Mouse (Mus musculus) lung, postnatal 0 days (tissue): Measurements from ENCODE around the gene Zbtb7b. TPM values are rescaled to one million over a fixed set of nuclear protein-coding genes. Genes with fewer than 3 reads are reported as not detected.
A peak's percentile ranks its signal among the peaks of the same experiment; 100 is the strongest.

Source experiments
- ATAC-seq: fragments of 200-750 bp; cut with Nextera tagmentation; 2 replicates; pipeline ENCODE4 v1.8.0; 2017; ENCODE audit warnings: moderate library complexity
- DNase-seq: peaks from one replicate; pipeline ENCODE4 v3.0.0-alpha.2; 2016; ENCODE audit warnings: low spot score
- H3K27ac ChIP-seq: fragments of 300-500 bp; sonication (generic); 2 replicates; pipeline ENCODE4 v1.5.1; 2014; ENCODE audit warnings: antibody characterized with exemption, mild to moderate bottlenecking, low read length, mixed read lengths
- H3K27me3 ChIP-seq: fragments of 300-500 bp; sonication (generic); replicated peaks from 2 replicates; pipeline ENCODE4 v1.6.1; 2014; ENCODE audit warnings: low read length, mixed read lengths; ENCODE audit not compliant: insufficient read depth
- H3K36me3 ChIP-seq: fragments of 300-500 bp; sonication (generic); 2 replicates; pipeline ENCODE4 v1.6.1; 2014; ENCODE audit warnings: low read length, mixed read lengths; ENCODE audit not compliant: insufficient read depth
- H3K4me1 ChIP-seq: fragments of 300-500 bp; sonication (generic); 2 replicates; pipeline ENCODE4 v1.6.1; 2014; ENCODE audit warnings: antibody characterized with exemption, low read depth, low read length, mixed read lengths; ENCODE audit not compliant: insufficient read depth
- H3K4me2 ChIP-seq: fragments of 300-500 bp; sonication (generic); replicated peaks from 2 replicates; pipeline ENCODE4 v1.6.1; 2014; ENCODE audit warnings: low read depth, mild to moderate bottlenecking, low read length, moderate library complexity, mixed read lengths
- H3K4me3 ChIP-seq: fragments of 300-500 bp; sonication (generic); 2 replicates; pipeline ENCODE4 v1.5.1; 2014; ENCODE audit warnings: low read depth, low read length
- H3K9ac ChIP-seq: fragments of 300-500 bp; sonication (generic); replicated peaks from 2 replicates; pipeline ENCODE4 v1.6.1; 2014; ENCODE audit warnings: low read depth, mild to moderate bottlenecking
- H3K9me3 ChIP-seq: fragments of 300-500 bp; sonication (generic); 2 replicates; pipeline ENCODE4 v1.6.1; 2016; ENCODE audit warnings: low read length, mixed read lengths
- CTCF ChIP-seq: IDR thresholded peaks from 2 replicates; pipeline ENCODE4 v1.5.1; 2016; ENCODE audit warnings: antibody characterized with exemption, mild to moderate bottlenecking
- EP300 ChIP-seq: IDR thresholded peaks from 2 replicates; pipeline ENCODE4 v1.6.1; 2016; ENCODE audit warnings: antibody characterized with exemption, mild to moderate bottlenecking, control low read depth
- WGBS: fragments of 180-500 bp; shearing (Covaris S2); extraction: QIAGEN DNeasy Blood & Tissue Kit; methylation state at CpG from one replicate; pipeline ENCODE4 v1.1.7; 2014; 5-methylcytosine and 5-hydroxymethylcytosine counted together
- polyA plus RNA-seq: library from polyadenylated mRNA; unstranded; fragments of >200 nt; fragmentation: Nextera tagmentation; extraction: Ambion mirVana; gene quantifications from 2 replicates; pipeline ENCODE4 v1.2.1, GENCODE M21; 2015

Gene Zbtb7b
- polyA plus RNA-seq, 1 experiment from 2014 or later: 7.3 TPM

- H3K36me3 ChIP-seq: peaks cover 25% of the 10 kb centered on the region
- TF ChIP-seq EP300 (no peak), CTCF (no peak)
- H3K27ac ChIP-seq: peak overlapping the region; percentile 43; the same call in 1 of the 2 replicates
These were observed 30.0 kb upstream of the Zbtb7b start for GRCm38 (mm10) chr3:89424416-89425140.

GRCm38 (mm10) chr3:89422556-89423205, 28.1 kb upstream of the Zbtb7b start:
- H3K9ac ChIP-seq: no peak overlapping the region
- no peak overlapping the region for H3K27ac ChIP-seq
- no peak for TF ChIP-seq CTCF
- TF ChIP-seq EP300: no peak
- ATAC-seq (no peak), DNase-seq (no peak)
- peaks cover 20% of the 10 kb centered on the region for H3K36me3 ChIP-seq
- no peaks in the 10 kb centered on the region for H3K27me3 ChIP-seq
- WGBS: 61% methylated on average over 6 of the region's 6 CpGs
- H3K4me1 ChIP-seq: peaks cover 15% of the 10 kb centered on the region; the same call in 1 of the 2 replicates
- peak overlapping the region; percentile 67 for H3K4me2 ChIP-seq
- H3K4me3 ChIP-seq: peak overlapping the region; percentile 45; the same call in 1 of the 2 replicates
- H3K9me3 ChIP-seq: no peaks in the 10 kb centered on the region

More at GRCm38 (mm10) chr3:89424416-89425140, 30.0 kb upstream of the Zbtb7b start:
- ATAC-seq: no peak
- H3K9ac ChIP-seq: no peak overlapping the region
- WGBS: 72% methylated on average over 5 of the region's 5 CpGs
- no peak overlapping the region for H3K4me2 ChIP-seq
- H3K9me3 ChIP-seq: no peaks in the 10 kb centered on the region
- no peak overlapping the region for H3K4me3 ChIP-seq
- H3K27me3 ChIP-seq: no peaks in the 10 kb centered on the region
- peak; percentile 41 for DNase-seq
- H3K4me1 ChIP-seq: peaks cover 15% of the 10 kb centered on the region; the same call in 1 of the 2 replicates

GRCm38 (mm10) chr3:89421810-89422473, 27.4 kb upstream of the Zbtb7b start:
- ATAC-seq (no peak), DNase-seq (peak; percentile 34)
- WGBS: 7% methylated on average over 21 of the region's 22 CpGs
- peak overlapping the region; percentile 67 for H3K4me2 ChIP-seq
- H3K9me3 ChIP-seq: no peaks in the 10 kb centered on the region
- peak overlapping the region; percentile 99 for H3K27ac ChIP-seq
- H3K4me1 ChIP-seq: peaks cover 15% of the 10 kb centered on the region; the same call in 1 of the 2 replicates
- no peak for TF ChIP-seq EP300
- TF ChIP-seq CTCF: no peak
- H3K36me3 ChIP-seq: peaks cover 13% of the 10 kb centered on the region; the same call in 1 of the 2 replicates
- no peaks in the 10 kb centered on the region for H3K27me3 ChIP-seq
- H3K9ac ChIP-seq: peak overlapping the region; percentile 51
- peak overlapping the region; percentile 45 for H3K4me3 ChIP-seq

DNA sequence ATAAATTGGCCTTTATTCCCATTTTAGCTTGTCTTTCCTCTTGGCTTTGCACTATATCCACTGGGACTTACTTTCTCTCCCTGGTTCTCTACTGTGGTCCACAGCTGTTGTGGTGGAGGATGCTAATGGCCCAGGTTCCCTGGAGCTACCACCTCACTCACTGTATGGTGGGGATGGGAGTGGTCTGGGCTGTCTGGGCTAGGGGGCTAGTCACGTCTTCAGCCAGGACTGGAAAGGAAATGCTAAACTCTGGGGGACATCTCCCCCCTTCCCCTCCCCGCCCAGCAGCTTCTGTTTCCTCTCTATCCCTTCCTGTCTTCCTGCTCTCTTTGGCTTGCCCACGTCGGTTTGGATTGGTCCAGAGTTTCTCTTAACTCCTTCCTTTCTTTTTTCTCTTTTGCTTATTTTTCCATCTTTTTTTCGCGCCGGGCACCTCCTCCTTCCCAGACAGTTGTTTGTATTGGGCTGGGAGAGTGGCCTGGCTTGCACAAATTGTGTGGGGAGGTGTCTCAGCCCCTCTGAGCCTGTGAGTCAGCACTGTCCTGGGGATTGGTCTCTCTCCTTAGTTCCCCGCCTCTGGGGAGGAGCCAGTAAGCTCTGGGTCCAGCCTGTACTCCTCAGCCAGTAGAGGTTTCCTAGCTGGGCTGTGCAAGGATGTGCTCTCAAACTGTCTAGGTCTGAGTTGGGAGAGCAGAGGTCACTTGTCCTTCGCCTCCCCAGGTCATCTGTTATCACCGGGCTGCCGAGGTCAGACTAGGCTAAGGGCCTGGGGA, 26.6 kb upstream of the Zbtb7b start:
- no peaks in the 10 kb centered on the region for H3K27me3 ChIP-seq
- H3K27ac ChIP-seq: peak overlapping the region; percentile 99
- peak overlapping the region; percentile 67 for H3K4me2 ChIP-seq
- H3K4me3 ChIP-seq: peak overlapping the region; percentile 45
- H3K9me3 ChIP-seq: no peaks in the 10 kb centered on the region
- H3K36me3 ChIP-seq: peaks cover 12% of the 10 kb centered on the region; the same call in 1 of the 2 replicates
- ATAC-seq: peak; percentile 80
- TF ChIP-seq EP300: peak; percentile 70
- no peak for TF ChIP-seq CTCF
- under 1% methylated on average over 11 of the region's 11 CpGs for WGBS
- DNase-seq: peak; percentile 98
- peaks cover 15% of the 10 kb centered on the region; the same call in 1 of the 2 replicates for H3K4me1 ChIP-seq
- H3K9ac ChIP-seq: peak overlapping the region; percentile 51

GRCm38 (mm10) chr3:89420421-89420820, 25.8 kb upstream of the Zbtb7b start:
- Histone ChIP-seq H3K27me3 (no peaks in the 10 kb centered on the region), H3K4me2 (peak overlapping the region; percentile 67), H3K9me3 (no peaks in the 10 kb centered on the region), H3K27ac (peak overlapping the region; percentile 99), H3K4me1 (peaks cover 15% of the 10 kb centered on the region; the same call in 1 of the 2 replicates), H3K36me3 (peaks cover 12% of the 10 kb centered on the region; the same call in 1 of the 2 replicates), H3K4me3 (peak overlapping the region; percentile 71; the same call in 1 of the 2 replicates), H3K9ac (no peak overlapping the region)
- 15% methylated on average over 2 of the region's 2 CpGs for WGBS
- DNase-seq: no peak
- no peak for ATAC-seq
- TF ChIP-seq CTCF (no peak), EP300 (no peak)
